Mouse (Mus musculus) neural tube, embryonic 13.5 days (tissue): ENCODE measurements around the gene Irf2bpl. TPM values are rescaled to one million over a fixed set of nuclear protein-coding genes. Genes with fewer than 3 reads are reported as not detected.
A peak's percentile ranks its signal among the peaks of the same experiment; 100 is the strongest.

Source experiments
- ATAC-seq: fragments of 200-750 bp; cut with Nextera tagmentation; 2 replicates; pipeline ENCODE4 v1.8.0; 2017; ENCODE audit warnings: low read depth, mild to moderate bottlenecking, moderate TSS enrichment, moderate library complexity
- H3K27ac ChIP-seq: fragments of 300-500 bp; sonication (generic); replicated peaks from 2 replicates; pipeline ENCODE4 v1.5.1; 2015; ENCODE audit warnings: moderate library complexity, mild to moderate bottlenecking, inconsistent platforms
- H3K27me3 ChIP-seq: fragments of 300-500 bp; sonication (generic); 2 replicates; pipeline ENCODE4 v1.6.1; 2015; ENCODE audit warnings: mild to moderate bottlenecking, inconsistent platforms
- H3K36me3 ChIP-seq: fragments of 300-500 bp; sonication (generic); 2 replicates; pipeline ENCODE4 v1.6.1; 2015; ENCODE audit warnings: mild to moderate bottlenecking, inconsistent platforms
- H3K4me1 ChIP-seq: fragments of 300-500 bp; sonication (generic); replicated peaks from 2 replicates; pipeline ENCODE4 v1.6.1; 2015; ENCODE audit warnings: inconsistent platforms
- H3K4me2 ChIP-seq: fragments of 300-500 bp; sonication (generic); 2 replicates; pipeline ENCODE4 v1.6.1; 2015; ENCODE audit warnings: inconsistent platforms, mild to moderate bottlenecking, moderate library complexity
- H3K4me3 ChIP-seq: fragments of 300-500 bp; sonication (generic); 2 replicates; pipeline ENCODE4 v1.5.1; 2015; ENCODE audit warnings: mild to moderate bottlenecking, inconsistent platforms
- H3K9ac ChIP-seq: fragments of 300-500 bp; sonication (generic); 2 replicates; pipeline ENCODE4 v1.6.1; 2015; ENCODE audit warnings: moderate library complexity, mild to moderate bottlenecking, inconsistent platforms
- H3K9me3 ChIP-seq: fragments of 300-500 bp; sonication (generic); 2 replicates; pipeline ENCODE4 v1.6.1; 2016; ENCODE audit warnings: inconsistent platforms
- WGBS: fragments of 180-500 bp; shearing (Covaris S2); methylation state at CpG from one replicate; pipeline ENCODE4 v1.1.7; 2015; 5-methylcytosine and 5-hydroxymethylcytosine counted together
- polyA plus RNA-seq: library from polyadenylated mRNA; unstranded; fragments of >200 nt; fragmentation: Nextera tagmentation; extraction: Ambion mirVana; gene quantifications from 2 replicates; pipeline ENCODE4 v1.2.1, GENCODE M21; 2015

Gene Irf2bpl
- polyA plus RNA-seq, 1 experiment from 2014 or later, result 59.9 TPM

DNA sequence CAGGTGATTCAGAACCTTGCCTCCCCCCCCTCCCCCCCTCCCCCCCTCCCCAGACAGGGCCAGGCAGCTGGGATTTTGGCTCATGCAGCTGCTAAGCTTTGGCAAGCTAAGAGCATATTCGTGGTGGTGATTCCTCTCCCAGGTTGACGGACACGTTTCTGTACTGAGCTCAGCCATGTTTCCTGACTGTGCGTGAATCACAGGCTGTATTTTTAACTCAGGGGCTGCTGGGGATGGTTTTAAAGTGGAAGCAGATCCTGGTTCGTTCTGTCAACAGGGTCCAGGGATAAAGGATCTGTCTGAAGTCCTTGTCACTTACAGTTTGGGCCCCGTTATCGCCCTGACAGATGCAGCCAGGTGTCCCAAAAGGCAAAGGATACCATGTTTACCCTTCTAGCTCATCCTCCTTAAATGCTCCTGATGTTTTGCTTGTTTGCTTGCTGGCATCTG lies 11.9 kb upstream of the Irf2bpl start:
- 18% methylated on average over 7 of the region's 7 CpGs for WGBS
- H3K27ac ChIP-seq, result peak overlapping the region; percentile 100
- no peak for ATAC-seq
- peak overlapping the region; percentile 13 for H3K4me3 ChIP-seq
- peak overlapping the region; percentile 66 for H3K9ac ChIP-seq
- no peaks in the 10 kb centered on the region for H3K9me3 ChIP-seq
- peaks cover 86% of the 10 kb centered on the region for H3K4me1 ChIP-seq
- H3K36me3 ChIP-seq, result no peaks in the 10 kb centered on the region
- no peaks in the 10 kb centered on the region for H3K27me3 ChIP-seq
- H3K4me2 ChIP-seq, result peak overlapping the region; percentile 63

DNA sequence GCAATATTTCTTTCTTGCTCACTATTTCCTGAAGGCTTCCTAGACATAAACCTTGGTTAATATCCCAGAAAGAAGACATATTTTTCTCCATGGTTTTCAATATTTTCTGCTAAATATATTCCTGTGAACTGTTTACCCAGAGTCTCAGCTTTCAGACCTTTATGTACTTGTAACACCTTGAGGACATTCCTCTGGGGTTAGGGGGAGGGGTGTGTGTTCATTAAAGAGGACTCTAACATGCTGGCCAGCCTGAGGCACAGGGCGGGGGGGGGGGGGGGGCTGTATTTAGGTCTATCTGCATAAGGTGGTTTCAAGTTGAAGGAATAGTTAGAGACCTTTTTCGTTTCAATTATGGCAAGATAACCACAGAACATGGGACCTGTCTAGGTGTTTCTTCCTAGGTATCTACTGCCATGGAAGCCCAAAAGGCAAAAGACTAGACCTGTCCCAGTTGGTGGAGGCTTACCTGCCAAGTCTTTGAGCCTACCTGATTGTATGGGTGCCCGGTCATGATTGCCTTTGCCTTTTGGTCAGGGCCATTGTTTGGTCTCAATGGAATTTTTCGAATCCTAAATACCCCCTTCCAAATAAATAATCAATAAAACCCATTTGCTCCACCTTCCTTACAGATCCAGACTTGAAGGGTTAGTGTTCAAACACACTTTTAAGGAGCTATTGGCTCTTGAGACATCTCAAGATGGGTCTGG lies 11.3 kb upstream of the Irf2bpl start:
- H3K9me3 ChIP-seq, result no peaks in the 10 kb centered on the region
- H3K4me3 ChIP-seq, result peak overlapping the region; percentile 30
- peak overlapping the region; percentile 100 for H3K27ac ChIP-seq
- H3K4me1 ChIP-seq, result peaks cover 92% of the 10 kb centered on the region
- 47% methylated on average over 4 of the region's 4 CpGs for WGBS
- H3K27me3 ChIP-seq, result no peaks in the 10 kb centered on the region
- H3K9ac ChIP-seq, result peak overlapping the region; percentile 66
- H3K4me2 ChIP-seq, result peak overlapping the region; percentile 63
- ATAC-seq, result no peak
- H3K36me3 ChIP-seq, result no peaks in the 10 kb centered on the region

DNA sequence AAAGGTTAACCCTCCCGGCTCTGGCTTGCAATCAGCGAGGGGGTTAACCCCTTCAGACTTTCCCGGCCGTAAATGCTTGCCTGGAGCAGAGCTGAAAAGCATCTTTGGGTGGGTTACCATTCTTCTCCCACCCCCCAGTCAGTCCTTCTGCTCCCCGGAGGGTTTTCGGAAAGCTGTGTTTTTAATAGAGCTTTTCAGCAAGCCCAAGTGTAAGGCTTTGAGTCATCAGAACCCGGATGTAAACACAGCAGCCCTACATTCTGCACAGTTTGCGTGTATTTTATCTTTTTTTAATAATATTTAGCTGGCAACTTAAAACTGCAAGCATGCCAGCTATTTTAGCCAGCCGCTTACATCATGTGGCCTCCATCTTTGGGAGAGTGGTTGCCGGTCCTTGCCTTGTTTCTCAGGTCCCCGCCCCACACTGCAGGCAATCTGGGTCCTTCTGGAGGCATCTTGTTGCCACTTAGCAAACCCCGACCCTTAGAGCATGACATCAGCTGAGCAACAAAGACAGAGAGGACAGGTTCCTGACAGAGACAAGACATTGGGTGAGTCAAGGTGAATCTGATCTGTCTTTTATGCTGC lies 10.3 kb upstream of the Irf2bpl start:
- Histone ChIP-seq H3K4me3 (peak overlapping the region; percentile 30), H3K36me3 (no peaks in the 10 kb centered on the region), H3K27me3 (no peaks in the 10 kb centered on the region), H3K4me2 (peak overlapping the region; percentile 63), H3K9ac (peak overlapping the region; percentile 66), H3K9me3 (no peaks in the 10 kb centered on the region), H3K27ac (peak overlapping the region; percentile 100), H3K4me1 (peaks cover 95% of the 10 kb centered on the region)
- WGBS, result under 1% methylated on average over 12 of the region's 12 CpGs
- peak; percentile 34 for ATAC-seq

DNA sequence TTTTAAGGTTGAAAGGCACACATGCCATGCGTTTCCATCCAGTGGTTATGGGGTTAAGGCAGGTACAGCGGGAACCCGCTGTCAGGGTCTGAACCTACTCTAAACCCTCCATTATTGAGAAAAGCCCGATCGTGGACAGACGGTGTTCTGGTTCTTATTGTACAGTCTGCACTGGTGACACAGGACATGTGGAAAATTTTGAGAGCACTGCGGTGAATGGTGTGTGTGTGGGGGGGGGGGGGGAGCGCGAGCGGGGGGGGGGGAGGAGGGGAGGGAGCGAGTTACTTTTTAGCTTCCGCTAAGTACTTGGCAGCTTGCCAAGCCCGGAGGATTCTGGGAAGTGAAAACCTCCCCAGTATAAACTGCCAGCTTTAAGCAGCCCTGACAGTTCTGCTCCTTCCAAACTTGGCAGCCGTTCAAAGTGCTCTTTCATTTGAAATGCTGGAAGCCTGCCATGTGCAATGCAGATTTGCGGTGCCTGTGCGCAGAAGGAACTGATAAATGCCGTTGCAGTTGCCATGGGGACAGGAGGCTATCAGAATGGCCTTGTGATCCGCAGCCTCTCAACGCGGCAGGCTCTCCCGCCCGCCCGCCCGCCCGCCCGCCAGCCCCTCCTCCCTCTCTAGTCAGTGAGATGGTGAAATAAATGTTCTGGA lies 9.7 kb upstream of the Irf2bpl start:
- peak; percentile 90 for ATAC-seq
- H3K9ac ChIP-seq, result peak overlapping the region; percentile 73
- peak overlapping the region; percentile 100 for H3K27ac ChIP-seq
- H3K4me2 ChIP-seq, result peak overlapping the region; percentile 63
- peak overlapping the region; percentile 30 for H3K4me3 ChIP-seq
- no peaks in the 10 kb centered on the region for H3K27me3 ChIP-seq
- peaks cover 95% of the 10 kb centered on the region for H3K4me1 ChIP-seq
- under 1% methylated on average over 23 of the region's 26 CpGs for WGBS
- H3K36me3 ChIP-seq, result no peaks in the 10 kb centered on the region
- H3K9me3 ChIP-seq, result no peaks in the 10 kb centered on the region

DNA sequence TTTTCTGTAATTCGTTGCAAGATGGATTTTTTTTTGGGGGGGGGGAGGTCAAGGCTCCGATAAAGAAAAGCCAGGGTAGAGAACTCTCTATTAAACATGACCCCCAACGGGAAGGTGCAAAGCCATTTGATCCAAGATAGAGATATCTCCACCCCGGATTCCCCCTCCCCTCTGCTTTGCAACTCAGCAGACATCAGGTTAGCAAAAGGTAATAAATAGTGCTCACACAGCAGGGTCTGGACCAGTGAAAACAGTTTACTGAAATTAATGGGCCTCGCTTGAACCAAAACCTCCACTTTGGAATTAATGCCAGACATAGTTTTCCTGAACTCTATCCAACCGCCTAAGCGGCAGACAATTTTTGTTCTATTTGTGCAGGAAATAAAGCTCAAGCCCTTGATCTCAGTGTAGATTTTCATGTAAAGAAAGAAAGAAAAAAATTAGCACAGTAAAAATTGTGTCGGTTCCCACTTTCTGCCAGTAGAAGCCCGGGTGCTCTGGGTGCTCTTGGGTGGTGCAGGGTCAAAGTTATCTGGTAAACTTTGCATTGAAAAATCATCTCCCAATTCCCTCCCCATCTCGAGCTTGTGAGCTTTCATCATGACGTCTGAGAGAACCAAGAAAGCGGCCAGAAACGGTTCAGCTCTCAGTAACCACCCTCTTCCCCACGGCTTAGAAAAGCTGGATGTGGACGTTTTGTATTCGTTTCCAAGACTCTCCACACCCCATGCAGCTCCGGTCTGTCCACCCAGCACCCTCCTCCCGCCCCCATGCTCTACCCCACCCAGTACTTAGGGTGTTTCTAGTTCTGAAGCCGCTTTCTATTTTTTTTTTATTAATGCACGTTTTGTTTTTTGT lies 9.0 kb upstream of the Irf2bpl start:
- Histone ChIP-seq H3K9ac (peak overlapping the region; percentile 73), H3K4me3 (peak overlapping the region; percentile 28), H3K9me3 (no peaks in the 10 kb centered on the region), H3K4me2 (peak overlapping the region; percentile 63), H3K4me1 (peaks cover 95% of the 10 kb centered on the region), H3K27ac (peak overlapping the region; percentile 100), H3K27me3 (no peaks in the 10 kb centered on the region), H3K36me3 (no peaks in the 10 kb centered on the region)
- whole genome bisulfite sequencing, result 1% methylated on average over 20 of the region's 20 CpGs
- ATAC-seq, result peak; percentile 9; the same call in 1 of the 2 replicates

DNA sequence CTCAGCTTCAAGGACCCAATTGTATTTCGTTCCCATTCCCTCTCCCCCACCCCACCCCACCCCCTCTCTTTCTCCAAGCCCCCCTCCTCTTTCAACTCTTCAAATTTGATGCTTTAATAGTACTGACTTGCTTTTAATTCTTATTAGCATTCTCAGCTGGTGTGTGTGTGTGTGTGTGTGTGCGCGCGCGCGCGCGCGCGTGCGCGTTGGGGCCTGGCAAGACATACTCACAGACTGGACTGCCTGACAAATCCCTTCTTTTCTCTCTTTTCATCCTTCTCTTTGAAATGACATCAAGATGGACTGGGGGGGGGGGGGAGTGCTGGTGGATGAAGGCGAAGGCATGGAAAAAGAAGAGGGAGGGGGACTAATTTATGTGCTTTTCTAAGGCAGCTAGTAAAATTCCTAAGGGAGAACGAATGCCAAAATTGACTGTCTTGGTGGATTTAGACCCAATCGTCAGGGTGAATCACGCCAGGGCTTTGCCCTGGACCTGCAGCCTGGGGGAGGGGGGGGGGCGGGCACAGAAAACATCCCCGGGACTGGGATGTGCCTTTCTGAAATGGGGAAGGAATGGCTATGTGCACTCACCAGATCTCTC lies 8.2 kb upstream of the Irf2bpl start:
- H3K27ac ChIP-seq, result peak overlapping the region; percentile 100
- no peak for ATAC-seq

DNA sequence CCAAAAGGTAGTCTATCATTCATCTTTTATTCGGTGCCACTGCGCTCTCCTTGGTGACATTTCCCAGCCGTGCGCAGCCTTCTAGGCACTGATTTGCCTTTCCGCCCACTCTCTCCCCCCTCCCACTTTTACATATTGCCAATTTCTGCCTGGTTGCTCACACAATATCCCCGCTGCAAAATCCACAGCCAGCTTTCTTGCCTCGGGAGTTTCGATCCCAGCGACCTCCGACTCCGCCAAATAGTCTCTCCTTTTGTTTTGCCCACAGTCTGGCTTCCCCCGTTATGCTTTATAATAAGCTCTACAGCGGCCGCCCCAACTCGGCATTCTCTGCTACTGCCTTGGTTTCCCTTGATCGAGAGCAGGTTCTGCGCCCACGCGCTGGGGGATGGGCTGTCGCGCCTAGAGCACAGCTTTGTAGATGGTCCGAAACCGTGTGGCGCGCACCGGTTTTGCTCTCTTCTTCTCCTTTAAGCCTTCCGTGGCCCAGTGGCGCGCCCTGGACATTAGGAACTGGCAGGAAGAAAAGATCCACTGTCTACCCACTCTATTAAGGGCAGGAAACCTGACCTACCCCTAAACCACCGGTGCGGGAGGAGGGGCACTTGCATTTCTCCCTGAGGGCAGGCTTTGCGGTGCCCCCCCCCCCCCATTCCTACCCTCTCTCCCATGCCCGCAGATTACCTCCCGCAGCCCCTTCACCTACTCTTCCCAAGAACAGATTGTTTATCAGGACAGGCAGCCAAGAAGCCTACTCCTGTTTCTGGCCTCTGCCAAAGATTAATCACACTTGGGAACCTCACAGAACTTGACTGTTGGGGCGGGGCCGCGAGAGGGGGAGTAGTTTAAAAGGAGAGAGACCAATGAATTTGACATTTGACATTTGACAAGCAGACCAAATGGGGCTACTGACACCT lies 7.4 kb upstream of the Irf2bpl start:
- H3K27ac ChIP-seq, result peak overlapping the region; percentile 100
- peak overlapping the region; percentile 73 for H3K9ac ChIP-seq
- H3K4me2 ChIP-seq, result peak overlapping the region; percentile 63
- peaks cover 95% of the 10 kb centered on the region for H3K4me1 ChIP-seq
- H3K4me3 ChIP-seq, result peak overlapping the region; percentile 23
- H3K9me3 ChIP-seq, result no peaks in the 10 kb centered on the region
- no peaks in the 10 kb centered on the region for H3K27me3 ChIP-seq
- no peak for ATAC-seq
- no peaks in the 10 kb centered on the region for H3K36me3 ChIP-seq
- under 1% methylated on average over 34 of the region's 37 CpGs for WGBS

More for the DNA sequence above, 8.2 kb upstream of the Irf2bpl start:
- peak overlapping the region; percentile 28; the same call in 1 of the 2 replicates for H3K4me3 ChIP-seq
- H3K27me3 ChIP-seq, result no peaks in the 10 kb centered on the region
- no peaks in the 10 kb centered on the region for H3K9me3 ChIP-seq
- no peaks in the 10 kb centered on the region for H3K36me3 ChIP-seq
- WGBS, result 0% methylated on average over 18 of the region's 18 CpGs
- peak overlapping the region; percentile 73 for H3K9ac ChIP-seq
- peak overlapping the region; percentile 63 for H3K4me2 ChIP-seq
- peaks cover 95% of the 10 kb centered on the region for H3K4me1 ChIP-seq

DNA sequence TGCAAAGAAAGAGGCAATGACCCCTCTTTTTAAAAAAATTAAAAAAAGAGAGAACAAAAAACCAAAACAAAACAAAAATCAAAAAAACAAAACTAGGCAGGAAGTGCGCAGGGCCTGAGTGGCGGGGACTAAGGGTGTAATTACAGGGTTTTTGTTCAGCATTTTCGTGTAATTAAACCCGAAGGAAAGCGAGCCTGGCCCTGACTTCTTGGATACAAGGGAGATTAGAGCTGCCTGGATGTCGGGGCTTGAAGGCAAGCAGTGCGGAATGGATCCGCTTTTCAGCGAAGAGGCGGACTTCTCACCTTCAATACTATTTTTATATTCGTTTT lies 6.8 kb upstream of the Irf2bpl start:
- no peak for ATAC-seq
- 4% methylated on average over 11 of the region's 11 CpGs for WGBS
- peak overlapping the region; percentile 73 for H3K9ac ChIP-seq
- H3K27ac ChIP-seq, result peak overlapping the region; percentile 100
- H3K4me3 ChIP-seq, result peak overlapping the region; percentile 23
- no peaks in the 10 kb centered on the region for H3K36me3 ChIP-seq
- H3K27me3 ChIP-seq, result no peaks in the 10 kb centered on the region
- H3K9me3 ChIP-seq, result no peaks in the 10 kb centered on the region
- peak overlapping the region; percentile 63 for H3K4me2 ChIP-seq
- peaks cover 95% of the 10 kb centered on the region for H3K4me1 ChIP-seq

DNA sequence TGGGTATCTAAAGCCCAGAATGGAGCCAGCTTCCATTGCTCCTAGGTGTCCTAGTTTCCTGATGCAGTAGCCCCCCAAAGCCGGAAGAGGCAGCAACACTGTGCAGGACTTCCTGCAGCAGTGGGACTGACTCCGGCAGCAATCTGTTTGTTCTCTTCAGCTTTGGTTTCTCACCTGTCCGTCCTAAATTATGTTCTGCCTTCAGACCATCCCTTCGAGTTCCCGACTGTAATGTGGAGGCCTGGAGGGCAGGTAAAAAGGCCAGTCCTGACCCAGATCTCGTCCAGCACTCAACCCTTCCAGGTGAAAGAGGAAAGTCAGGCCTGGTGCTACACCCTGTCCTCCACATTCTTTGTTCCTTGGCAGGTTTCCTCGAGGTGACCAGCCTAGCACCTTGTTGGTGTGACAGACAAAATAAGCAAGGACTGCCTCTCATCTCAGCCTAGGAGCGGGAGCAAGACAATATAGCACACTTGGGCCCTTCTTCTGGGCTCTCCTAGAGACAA lies 6.3 kb upstream of the Irf2bpl start:
- Histone ChIP-seq H3K4me3 (no peak overlapping the region), H3K9me3 (no peaks in the 10 kb centered on the region), H3K4me2 (peak overlapping the region; percentile 63), H3K36me3 (no peaks in the 10 kb centered on the region), H3K4me1 (peaks cover 95% of the 10 kb centered on the region), H3K9ac (peak overlapping the region; percentile 73), H3K27ac (peak overlapping the region; percentile 100), H3K27me3 (no peaks in the 10 kb centered on the region)
- no peak for ATAC-seq
- 23% methylated on average over 8 of the region's 8 CpGs for WGBS

DNA sequence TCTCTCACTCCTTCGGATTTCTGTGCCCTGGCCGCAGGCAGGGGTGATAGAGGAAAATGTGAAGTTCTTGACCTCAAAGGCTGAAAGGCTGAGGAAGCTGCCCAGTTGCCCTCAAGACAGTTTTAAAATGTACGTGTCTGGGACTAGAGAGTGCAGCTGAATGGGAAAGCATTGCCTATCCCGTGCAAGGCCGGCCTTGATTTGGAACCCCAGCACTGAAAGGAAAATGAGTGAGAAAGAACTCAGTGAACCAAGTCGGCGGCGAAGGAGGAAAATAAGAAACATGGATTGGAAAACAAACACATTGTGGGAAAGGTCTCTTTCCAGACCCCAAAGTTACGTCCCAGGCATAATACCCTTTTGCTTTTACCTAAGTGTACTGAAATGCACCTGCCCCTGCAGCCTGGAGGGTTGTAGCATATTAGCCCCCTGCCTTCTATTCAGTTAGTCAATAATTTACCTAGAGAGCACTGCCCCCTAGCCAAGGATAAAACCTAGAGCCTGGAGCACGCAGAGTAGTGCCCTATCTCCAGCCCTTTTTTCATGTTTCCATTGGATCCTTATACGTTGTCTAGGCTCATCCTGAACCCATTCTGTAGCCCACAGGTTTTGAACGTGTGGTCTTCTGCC lies 5.6 kb upstream of the Irf2bpl start:
- Histone ChIP-seq H3K9me3 (no peaks in the 10 kb centered on the region), H3K4me3 (no peak overlapping the region), H3K4me1 (peaks cover 95% of the 10 kb centered on the region), H3K27ac (peak overlapping the region; percentile 100), H3K36me3 (no peaks in the 10 kb centered on the region), H3K4me2 (no peak overlapping the region), H3K9ac (peak overlapping the region; percentile 65; the same call in 1 of the 2 replicates), H3K27me3 (no peaks in the 10 kb centered on the region)
- no peak for ATAC-seq
- 49% methylated on average over 12 of the region's 12 CpGs for WGBS
